Comparison of ENCODE assay signal across 10 mouse cellular contexts in the genomic region with DNA sequence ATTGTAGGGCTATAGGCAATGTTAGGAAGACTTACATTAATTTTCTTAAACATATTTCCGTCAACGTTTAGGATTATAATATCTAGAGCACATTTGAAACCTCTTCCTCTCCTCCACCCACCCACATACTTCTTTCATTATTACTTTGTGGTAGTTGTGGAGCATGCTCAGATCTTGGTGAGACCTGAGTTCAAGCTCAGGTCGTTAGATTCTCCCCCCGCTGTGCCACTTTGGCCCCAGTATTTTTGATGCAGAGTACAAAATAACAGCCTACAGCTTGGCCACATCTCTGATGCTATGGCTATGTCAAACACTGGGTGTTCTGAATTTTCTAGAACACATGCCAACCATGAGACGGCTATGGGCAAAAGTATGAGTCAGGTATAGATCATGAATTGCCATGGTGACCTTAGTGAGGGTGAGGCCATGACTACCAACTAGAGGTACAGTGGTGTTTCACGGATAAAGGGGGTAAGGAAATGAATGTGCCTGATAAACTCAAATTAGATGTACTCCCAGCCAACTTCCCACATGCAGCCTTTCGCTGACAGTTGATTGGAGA.
"Had no signal": no experiment of that assay in that cellular context is flagged by ENCODE, and none has a peak within 500 bp of the region (broad histone marks: within the 10 kb centered on the region; RNA-seq: fewer than 3 reads in every experiment).

No protein-coding gene starts in this region.

- H3K27me3 ChIP-seq: limb, embryonic 13.5 days; midbrain, embryonic 13.5 days; neural tube, embryonic 15.5 days had no signal

- H3K27ac ChIP-seq: limb, embryonic 13.5 days; liver, embryonic 14.5 days; midbrain, embryonic 13.5 days; neural tube, embryonic 15.5 days; stomach, postnatal 0 days had no signal

- H3K36me3 ChIP-seq: limb, embryonic 13.5 days; midbrain, embryonic 13.5 days; neural tube, embryonic 15.5 days had no signal

- H3K4me3 ChIP-seq: limb, embryonic 13.5 days; midbrain, embryonic 13.5 days; neural tube, embryonic 15.5 days had no signal

- ATAC-seq: midbrain, embryonic 13.5 days had no signal

- H3K4me1 ChIP-seq: limb, embryonic 13.5 days; midbrain, embryonic 13.5 days; neural tube, embryonic 15.5 days had no signal

- H3K4me2 ChIP-seq: limb, embryonic 13.5 days; midbrain, embryonic 13.5 days; neural tube, embryonic 15.5 days had no signal

- H3K9ac ChIP-seq: limb, embryonic 13.5 days; liver, embryonic 14.5 days; midbrain, embryonic 13.5 days; neural tube, embryonic 15.5 days had no signal

- H3K9me3 ChIP-seq: limb, embryonic 13.5 days; midbrain, embryonic 13.5 days; neural tube, embryonic 15.5 days had no signal

- DNase-seq: kidney, postnatal 36 days; left cerebral cortex, postnatal 4 days; lung, adult 18-20 months; right cerebral cortex, adult 18-20 months; right cerebral cortex, postnatal 25 days had no signal
